Mouse (Mus musculus) left cerebral cortex, postnatal 10 days (tissue): ENCODE data around the gene Nt5c1b. TPM values are rescaled to one million over a fixed set of nuclear protein-coding genes. Genes with fewer than 3 reads are reported as not detected.

Experiments
- DNase-seq, 2 experiments: peaks; one replicate each; pipeline ENCODE4 v3.0.0; 2021 to 2022; ENCODE audit warnings: low spot score in 2 of 2, mixed read lengths in 1 of 2; ENCODE audit errors: extremely low spot score in 1 of 2
- intact Hi-C: fragments of 180-260 bp; cut with DNase I; formaldehyde crosslinking; loops from one replicate; pipeline ENCODE4 v1.15.1; 2025
- total RNA-seq, 2 experiments: library from RNA; stranded (reverse); gene quantifications; 2 replicates each; pipeline ENCODE4 v1.2.3; 2021

Nt5c1b gene
- not detected for total RNA-seq

GRCm38 (mm10) chr12:10369673-10370072 is at the start of gene Nt5c1b:
Gene Nt5c1b, plus strand, starts transcription at chr12:10369973.
- no peak for DNase-seq
- intact Hi-C loops, result no loop called here

- intact Hi-C loops, result no loop called here
- no peak for DNase-seq
These were observed 42.1 kb upstream of the Nt5c1b start for GRCm38 (mm10) chr12:10327651-10328050.

GRCm38 (mm10) chr12:10329460-10329859 is 40.3 kb upstream of the Nt5c1b start:
- intact Hi-C loops, result no loop called here
- DNase-seq, result no peak

GRCm38 (mm10) chr12:10340604-10341003 is 29.2 kb upstream of the Nt5c1b start:
- intact Hi-C loops, result no loop called here
- no peak for DNase-seq

GRCm38 (mm10) chr12:10350706-10351105 is 19.1 kb upstream of the Nt5c1b start:
- intact Hi-C loops, result no loop called here
- DNase-seq, result peak in 1 of 2 experiments; percentile 26

- DNase-seq, result no peak
- intact Hi-C loops, result no loop called here
These were observed 12.0 kb upstream of the Nt5c1b start for GRCm38 (mm10) chr12:10357756-10358155.

- intact Hi-C loops, result no loop called here
- DNase-seq, result peak; percentile 94 to 96
These were observed 21.1 kb downstream of the Nt5c1b start, which contains the start of gene Rdh14 for GRCm38 (mm10) chr12:10390671-10391441. Gene Rdh14, plus strand, starts transcription at chr12:10390772.

- DNase-seq, result no peak
- intact Hi-C loops, result no loop called here
These were observed 31.0 kb downstream of the Nt5c1b start for GRCm38 (mm10) chr12:10400788-10401187.

- no peak for DNase-seq
- intact Hi-C loops, result no loop called here
These were observed 32.8 kb downstream of the Nt5c1b start for GRCm38 (mm10) chr12:10402421-10403115.

GRCm38 (mm10) chr12:10410511-10411179 is 40.9 kb downstream of the Nt5c1b start:
- DNase-seq, result no peak
- intact Hi-C loops, result no loop called here

GRCm38 (mm10) chr12:10411453-10411852 is 41.7 kb downstream of the Nt5c1b start:
- no peak for DNase-seq
- intact Hi-C loops, result no loop called here

GRCm38 (mm10) chr12:10422347-10422746 is 52.6 kb downstream of the Nt5c1b start:
- intact Hi-C loops, result no loop called here

GRCm38 (mm10) chr12:10425982-10426863 is 56.5 kb downstream of the Nt5c1b start:
- intact Hi-C loops, result no loop called here
- DNase-seq, result no peak

More at GRCm38 (mm10) chr12:10422347-10422746, 52.6 kb downstream of the Nt5c1b start:
- no peak for DNase-seq

- intact Hi-C loops, result loop anchor here (10.0 kb wide), 1 partner anchor 206 kb away; no protein-coding TSS in a partner anchor
- DNase-seq, result no peak
These were observed 61.2 kb downstream of the Nt5c1b start for GRCm38 (mm10) chr12:10430999-10431398.

- intact Hi-C loops, result loop anchor here (2.0 to 10.0 kb wide), 3 partner anchors 214 to 1386 kb away; partner anchors contain the start of gene Osr1
- DNase-seq, result peak; percentile 80 to 84
These were observed 68.6 kb downstream of the Nt5c1b start for GRCm38 (mm10) chr12:10438054-10439001.
